Mouse (Mus musculus): ENCODE measurements around the gene Zfp775. TPM values are rescaled to one million over a fixed set of nuclear protein-coding genes. Genes with fewer than 3 reads are reported as not detected.

Gene Zfp775
- polyA plus RNA-seq (2015; fragmentation: Nextera tagmentation; extraction: Ambion mirVana), result 15.8 and 20.5 TPM in 2 replicates

GRCm38 (mm10) chr6:48601271-48602079 is at the start of gene Zfp775:
TSS of gene Zfp775 (plus strand) at chr6:48602063.
- Histone ChIP-seq H3K27me3 (no peaks in the 10 kb centered on the region), H3K4me3 (peak within 1 kb of the TSS; percentile 92), H3K27ac (replicated peaks) (peak within 1 kb of the TSS; percentile 90), H3K4me1 (peaks cover 19% of the 10 kb centered on the region), H3K36me3 (peaks cover 35% of the 10 kb centered on the region), H3K9ac (replicated peaks) (peak within 1 kb of the TSS; percentile 96), H3K4me2 (replicated peaks) (peak within 1 kb of the TSS; percentile 78), H3K9me3 (peaks cover 4% of the 10 kb centered on the region; the same call in 1 of the 2 replicates)
- peak; percentile 98 for ATAC-seq (replicated peaks)
- 5% methylated on average over 42 of the region's 42 CpGs for WGBS

- H3K36me3 ChIP-seq, result no peaks in the 10 kb centered on the region
- H3K4me2 ChIP-seq (replicated peaks), result no peak overlapping the region
- no peak overlapping the region for H3K9ac ChIP-seq (replicated peaks)
- no peak for ATAC-seq (replicated peaks)
- no peaks in the 10 kb centered on the region for H3K27me3 ChIP-seq
- peaks cover 18% of the 10 kb centered on the region for H3K4me1 ChIP-seq
- no peak overlapping the region for H3K4me3 ChIP-seq
- H3K9me3 ChIP-seq, result no peaks in the 10 kb centered on the region
- H3K27ac ChIP-seq (replicated peaks), result 0 out of 2 replicates have a peak overlapping the region, but pooled peaks have one; percentile 100
- WGBS, result 74% methylated on average over 4 of the region's 4 CpGs
Measured at GRCm38 (mm10) chr6:48552918-48553317, 48.9 kb upstream of the Zfp775 start.

GRCm38 (mm10) chr6:48553819-48554218 is 48.0 kb upstream of the Zfp775 start:
- Histone ChIP-seq H3K4me1 (peaks cover 18% of the 10 kb centered on the region), H3K9me3 (no peaks in the 10 kb centered on the region), H3K36me3 (no peaks in the 10 kb centered on the region), H3K27ac (replicated peaks) (peak overlapping the region; percentile 100), H3K27me3 (no peaks in the 10 kb centered on the region), H3K4me3 (peak overlapping the region; percentile 62), H3K9ac (replicated peaks) (peak overlapping the region; percentile 86), H3K4me2 (replicated peaks) (peak overlapping the region; percentile 79)
- peak; percentile 21 for ATAC-seq (replicated peaks)
- WGBS, result 72% methylated on average over 4 of the region's 4 CpGs

- Histone ChIP-seq H3K4me2 (replicated peaks) (peak within 1 kb of the TSS; percentile 79), H3K4me3 (peak within 1 kb of the TSS; percentile 62), H3K36me3 (no peaks in the 10 kb centered on the region), H3K9me3 (no peaks in the 10 kb centered on the region), H3K27me3 (no peaks in the 10 kb centered on the region), H3K9ac (replicated peaks) (peak within 1 kb of the TSS; percentile 86), H3K4me1 (peaks cover 18% of the 10 kb centered on the region), H3K27ac (replicated peaks) (peak within 1 kb of the TSS; percentile 100)
- peak; percentile 94 for ATAC-seq (replicated peaks)
- under 1% methylated on average over 39 of the region's 39 CpGs for WGBS
Measured at GRCm38 (mm10) chr6:48554280-48555103, 47.4 kb upstream of the Zfp775 start, which contains the start of gene Lrrc61. TSS of gene Lrrc61 (plus strand) at chr6:48554796.

GRCm38 (mm10) chr6:48555104-48555890 is 46.6 kb upstream of the Zfp775 start:
- peak overlapping the region; percentile 79 for H3K4me2 ChIP-seq (replicated peaks)

GRCm38 (mm10) chr6:48555956-48556355 is 45.9 kb upstream of the Zfp775 start:
- H3K4me2 ChIP-seq (replicated peaks), result no peak overlapping the region
- H3K9ac ChIP-seq (replicated peaks), result no peak overlapping the region
- no peaks in the 10 kb centered on the region for H3K36me3 ChIP-seq
- H3K9me3 ChIP-seq, result no peaks in the 10 kb centered on the region
- no peak overlapping the region for H3K4me3 ChIP-seq
- ATAC-seq (replicated peaks), result no peak
- peaks cover 18% of the 10 kb centered on the region for H3K4me1 ChIP-seq
- WGBS, result 91% methylated on average over 3 of the region's 3 CpGs
- no peak overlapping the region for H3K27ac ChIP-seq (replicated peaks)
- no peaks in the 10 kb centered on the region for H3K27me3 ChIP-seq

More at GRCm38 (mm10) chr6:48555104-48555890, 46.6 kb upstream of the Zfp775 start:
- Histone ChIP-seq H3K9ac (replicated peaks) (peak overlapping the region; percentile 86), H3K27ac (replicated peaks) (peak overlapping the region; percentile 100), H3K4me1 (peaks cover 18% of the 10 kb centered on the region), H3K27me3 (no peaks in the 10 kb centered on the region), H3K4me3 (peak overlapping the region; percentile 62), H3K36me3 (no peaks in the 10 kb centered on the region), H3K9me3 (no peaks in the 10 kb centered on the region)
- 24% methylated on average over 14 of the region's 14 CpGs for WGBS
- peak; percentile 91 for ATAC-seq (replicated peaks)

GRCm38 (mm10) chr6:48565693-48566310 is 36.1 kb upstream of the Zfp775 start:
- H3K9ac ChIP-seq (replicated peaks), result no peak overlapping the region
- no peak overlapping the region for H3K4me2 ChIP-seq (replicated peaks)
- no peaks in the 10 kb centered on the region for H3K9me3 ChIP-seq
- WGBS, result 94% methylated on average over 4 of the region's 4 CpGs
- peaks cover 9% of the 10 kb centered on the region for H3K36me3 ChIP-seq
- no peak overlapping the region for H3K4me3 ChIP-seq
- no peak overlapping the region for H3K27ac ChIP-seq (replicated peaks)
- no peak for ATAC-seq (replicated peaks)
- no peaks in the 10 kb centered on the region for H3K27me3 ChIP-seq
- peaks cover 5% of the 10 kb centered on the region; the same call in 1 of the 2 replicates for H3K4me1 ChIP-seq

GRCm38 (mm10) chr6:48566312-48566711 is 35.6 kb upstream of the Zfp775 start:
- Histone ChIP-seq H3K9ac (replicated peaks) (no peak overlapping the region), H3K36me3 (peaks cover 9% of the 10 kb centered on the region), H3K4me3 (no peak overlapping the region), H3K27ac (replicated peaks) (no peak overlapping the region), H3K4me1 (peaks cover 5% of the 10 kb centered on the region; the same call in 1 of the 2 replicates), H3K9me3 (no peaks in the 10 kb centered on the region), H3K27me3 (no peaks in the 10 kb centered on the region), H3K4me2 (replicated peaks) (no peak overlapping the region)
- WGBS, result 34% methylated on average over 5 of the region's 5 CpGs
- no peak for ATAC-seq (replicated peaks)

- peak; percentile 44; the same call in 1 of the 2 replicates for ATAC-seq (replicated peaks)
- H3K36me3 ChIP-seq, result peaks cover 9% of the 10 kb centered on the region
- no peak overlapping the region for H3K9ac ChIP-seq (replicated peaks)
- 76% methylated on average over 21 of the region's 21 CpGs for WGBS
- H3K27ac ChIP-seq (replicated peaks), result no peak overlapping the region
- H3K4me2 ChIP-seq (replicated peaks), result no peak overlapping the region
- peaks cover 5% of the 10 kb centered on the region; the same call in 1 of the 2 replicates for H3K4me1 ChIP-seq
- H3K4me3 ChIP-seq, result no peak overlapping the region
- no peaks in the 10 kb centered on the region for H3K27me3 ChIP-seq
- no peaks in the 10 kb centered on the region for H3K9me3 ChIP-seq
Measured at GRCm38 (mm10) chr6:48568036-48568984, 33.6 kb upstream of the Zfp775 start.

- WGBS, result 85% methylated on average over 7 of the region's 8 CpGs
- Histone ChIP-seq H3K36me3 (peaks cover 6% of the 10 kb centered on the region), H3K27ac (replicated peaks) (no peak overlapping the region), H3K4me1 (peaks cover 5% of the 10 kb centered on the region; the same call in 1 of the 2 replicates), H3K9me3 (no peaks in the 10 kb centered on the region), H3K4me3 (no peak overlapping the region), H3K9ac (replicated peaks) (no peak overlapping the region), H3K4me2 (replicated peaks) (no peak overlapping the region), H3K27me3 (no peaks in the 10 kb centered on the region)
- ATAC-seq (replicated peaks), result no peak
Measured at GRCm38 (mm10) chr6:48569065-48569807, 32.6 kb upstream of the Zfp775 start.
